Mouse (Mus musculus) embryonic facial prominence, embryonic 11.5 days (tissue): ENCODE data around the gene Gdpd1. TPM values are rescaled to one million over a fixed set of nuclear protein-coding genes. Genes with fewer than 3 reads are reported as not detected.

Experiments used
- ATAC-seq: fragments of 200-750 bp; cut with Nextera tagmentation; replicated peaks from 2 replicates; pipeline ENCODE4 v1.8.0; 2017; ENCODE audit warnings: low read depth; ENCODE audit not compliant: insufficient number of reproducible peaks, low FRiP score, low TSS enrichment
- DNase-seq: peaks from one replicate; pipeline ENCODE4 v3.0.0-alpha.2; 2015; ENCODE audit warnings: low spot score
- H3K27ac ChIP-seq: fragments of 300-500 bp; sonication (generic); replicated peaks from 2 replicates; pipeline ENCODE4 v1.5.1; 2014; ENCODE audit warnings: mild to moderate bottlenecking, low read depth, low read length, control low read depth
- H3K27me3 ChIP-seq: fragments of 300-500 bp; sonication (generic); 2 replicates; pipeline ENCODE4 v1.6.1; 2014; ENCODE audit warnings: mild to moderate bottlenecking, low read length, moderate library complexity, mixed read lengths; ENCODE audit not compliant: control insufficient read depth, insufficient read depth
- H3K36me3 ChIP-seq: fragments of 300-500 bp; sonication (generic); replicated peaks from 2 replicates; pipeline ENCODE4 v1.6.1; 2014; ENCODE audit warnings: low read depth, mild to moderate bottlenecking, low read length, moderate library complexity, mixed read lengths; ENCODE audit not compliant: control insufficient read depth, insufficient read depth
- H3K4me1 ChIP-seq: fragments of 300-500 bp; sonication (generic); 2 replicates; pipeline ENCODE4 v1.6.1; 2014; ENCODE audit warnings: low read length, mixed read lengths; ENCODE audit not compliant: control insufficient read depth, insufficient read depth
- H3K4me2 ChIP-seq: fragments of 300-500 bp; sonication (generic); 2 replicates; pipeline ENCODE4 v1.6.1; 2014; ENCODE audit warnings: low read depth, mild to moderate bottlenecking, control low read depth, low read length, moderate library complexity
- H3K4me3 ChIP-seq: fragments of 300-500 bp; sonication (generic); 2 replicates; pipeline ENCODE4 v1.5.1; 2014; ENCODE audit warnings: low read depth, low read length, control low read depth
- H3K9ac ChIP-seq: fragments of 300-500 bp; sonication (generic); replicated peaks from 2 replicates; pipeline ENCODE4 v1.6.1; 2014; ENCODE audit warnings: mild to moderate bottlenecking, control low read depth, low read length
- H3K9me3 ChIP-seq: fragments of 300-500 bp; sonication (generic); replicated peaks from 2 replicates; pipeline ENCODE4 v1.6.1; 2016; ENCODE audit warnings: mild to moderate bottlenecking, low read length, inconsistent platforms, mixed read lengths; ENCODE audit not compliant: control insufficient read depth
- WGBS: fragments of 180-500 bp; shearing (Covaris S2); extraction: QIAGEN DNeasy Blood & Tissue Kit; methylation state at CpG from one replicate; pipeline ENCODE4 v1.1.7; 2014; 5-methylcytosine and 5-hydroxymethylcytosine counted together
- microRNA counts: library from miRNA; unstranded; fragments of <30 nt; microRNA quantifications from one replicate; lab custom pipeline; 2016
- microRNA-seq: library from miRNA; unstranded; fragments of <30 nt; microRNA quantifications from one replicate; pipeline ENCODE4, GENCODE M21; 2016; ENCODE audit warnings: borderline number of aligned reads
- polyA plus RNA-seq: library from polyadenylated mRNA; unstranded; fragments of >200 nt; fragmentation: Nextera tagmentation; extraction: Ambion mirVana; gene quantifications from 2 replicates; pipeline ENCODE4 v1.2.1, GENCODE M21; 2014

The Gdpd1 gene
- polyA plus RNA-seq, 1 experiment from 2014 or later, result 50.4 TPM

- WGBS, result 0% methylated on average over 84 of the region's 96 CpGs
- Histone ChIP-seq H3K27me3 (no peaks in the 10 kb centered on the region), H3K4me2 (peak within 1 kb of the TSS; percentile 89), H3K36me3 (no peaks in the 10 kb centered on the region), H3K4me3 (peak within 1 kb of the TSS; percentile 96), H3K9me3 (no peaks in the 10 kb centered on the region), H3K27ac (peak within 1 kb of the TSS; percentile 83), H3K9ac (peak within 1 kb of the TSS; percentile 77), H3K4me1 (peaks cover 7% of the 10 kb centered on the region)
- peak; percentile 100 for ATAC-seq
- DNase-seq, result peak; percentile 97
Measured at GRCm38 (mm10) chr11:86993041-86994037, 80.5 kb downstream of the Gdpd1 start, which contains the start of gene Ypel2. TSS of gene Ypel2 (minus strand) at chr11:86993707.

DNA sequence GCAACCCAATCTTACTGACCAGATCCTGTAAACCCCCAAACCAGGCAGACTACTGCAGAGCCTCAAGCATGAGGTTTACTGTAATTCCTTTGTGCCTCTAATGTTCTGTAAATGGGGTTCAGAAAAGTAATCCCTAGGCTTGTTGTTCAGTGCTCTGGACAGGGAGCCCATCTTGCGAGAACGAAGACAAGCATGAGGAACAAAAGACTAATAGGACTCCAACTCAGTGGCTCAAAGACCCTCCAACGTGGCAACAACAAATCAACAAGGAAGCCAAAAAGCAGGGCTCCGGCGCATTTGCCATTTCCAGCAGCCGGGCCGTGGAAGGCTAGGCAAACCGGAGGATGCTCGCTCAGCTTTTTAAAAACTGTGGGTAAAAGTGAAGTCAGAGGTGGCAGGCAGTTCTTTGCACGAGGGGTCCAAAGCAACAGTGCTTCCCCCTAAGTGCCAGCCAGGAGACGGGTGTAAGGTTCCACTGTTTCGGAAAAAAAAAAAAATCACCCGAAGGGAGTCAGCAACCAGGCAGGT lies 81.3 kb downstream of the Gdpd1 start:
- ATAC-seq (no peak), DNase-seq (peak; percentile 15)
- peak overlapping the region; percentile 96 for H3K4me3 ChIP-seq
- 0 out of 2 replicates have a peak overlapping the region, but pooled peaks have one; percentile 83 for H3K27ac ChIP-seq
- no peaks in the 10 kb centered on the region for H3K36me3 ChIP-seq
- H3K27me3 ChIP-seq, result no peaks in the 10 kb centered on the region
- H3K9ac ChIP-seq, result peak overlapping the region; percentile 77
- H3K4me1 ChIP-seq, result peaks cover 7% of the 10 kb centered on the region
- no peaks in the 10 kb centered on the region for H3K9me3 ChIP-seq
- peak overlapping the region; percentile 89 for H3K4me2 ChIP-seq
- 1% methylated on average over 13 of the region's 13 CpGs for WGBS

GRCm38 (mm10) chr11:86991241-86991640 lies 82.6 kb downstream of the Gdpd1 start:
- DNase-seq (no peak), ATAC-seq (no peak)
- WGBS, result 80% methylated on average over 4 of the region's 4 CpGs
- H3K27ac ChIP-seq, result no peak overlapping the region
- no peak overlapping the region for H3K9ac ChIP-seq
- H3K4me2 ChIP-seq, result no peak overlapping the region
- no peaks in the 10 kb centered on the region for H3K27me3 ChIP-seq
- H3K4me3 ChIP-seq, result no peak overlapping the region
- H3K9me3 ChIP-seq, result no peaks in the 10 kb centered on the region
- peaks cover 7% of the 10 kb centered on the region for H3K4me1 ChIP-seq
- no peaks in the 10 kb centered on the region for H3K36me3 ChIP-seq

GRCm38 (mm10) chr11:86990309-86990708 lies 83.6 kb downstream of the Gdpd1 start:
- Histone ChIP-seq H3K9me3 (no peaks in the 10 kb centered on the region), H3K4me2 (no peak overlapping the region), H3K36me3 (no peaks in the 10 kb centered on the region), H3K27ac (no peak overlapping the region), H3K4me1 (peaks cover 7% of the 10 kb centered on the region), H3K4me3 (no peak overlapping the region), H3K9ac (no peak overlapping the region), H3K27me3 (no peaks in the 10 kb centered on the region)
- DNase-seq (peak; percentile 38), ATAC-seq (no peak)
- 33% methylated on average over 3 of the region's 3 CpGs for WGBS

DNA sequence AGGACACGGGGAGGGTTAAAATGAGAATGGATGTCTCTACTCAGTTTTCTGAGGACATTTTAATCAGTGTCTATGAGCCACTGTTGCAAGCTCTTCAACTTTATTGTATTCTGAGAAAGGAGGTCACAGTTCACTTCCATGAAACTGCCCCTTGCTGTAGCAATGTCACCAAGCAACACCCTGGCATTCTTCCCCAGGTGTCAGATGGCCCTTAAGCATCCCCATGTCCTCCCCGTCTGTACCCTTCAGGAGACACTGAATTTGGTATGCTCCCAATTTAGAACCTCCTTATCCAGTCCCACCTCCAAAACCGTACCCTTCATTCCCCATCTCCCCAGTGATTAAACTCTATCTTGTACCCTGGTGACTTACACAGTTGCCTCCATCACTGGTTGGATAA lies 88.9 kb downstream of the Gdpd1 start:
- no peak for ATAC-seq
- no peak overlapping the region for H3K4me2 ChIP-seq
- no peaks in the 10 kb centered on the region for H3K36me3 ChIP-seq
- DNase-seq, result no peak
- H3K27me3 ChIP-seq, result no peaks in the 10 kb centered on the region
- H3K4me3 ChIP-seq, result no peak overlapping the region
- 75% methylated on average over 3 of the region's 3 CpGs for WGBS
- no peak overlapping the region for H3K9ac ChIP-seq
- H3K27ac ChIP-seq, result no peak overlapping the region
- no peaks in the 10 kb centered on the region for H3K4me1 ChIP-seq
- H3K9me3 ChIP-seq, result no peaks in the 10 kb centered on the region

MicroRNAs within 50 kb of the gene (microRNA counts, 519-probe panel; counts per million panel counts)
- microRNA mmu-miR-301a (lab: Ali Mortazavi, UCI), result 5,101 counts per million, percentile 88 among the panel's probes with 10 or more counts

Small RNAs within 50 kb of the gene (microRNA-seq; reads per million reads assigned to microRNA genes)
- gene Mir301, result 2,814 reads per million, percentile 81 among the genes with 10 or more reads in this experiment

Other genes with a start within 250 kb of the Gdpd1 start
- 6.2 and 7.6 TPM in 2 replicates for gene Ypel2, start 80.4 kb downstream of the Gdpd1 start, polyA plus RNA-seq
- gene Smg8, start 12.7 kb upstream of the Gdpd1 start, polyA plus RNA-seq, result 30.8 and 36.5 TPM in 2 replicates
- gene Prr11, start 34.6 kb upstream of the Gdpd1 start, polyA plus RNA-seq, result 17.7 and 20.1 TPM in 2 replicates
- gene Ska2, start 35.2 kb upstream of the Gdpd1 start, polyA plus RNA-seq, result 121 and 134 TPM in 2 replicates
- gene Trim37, start 53.0 kb upstream of the Gdpd1 start, polyA plus RNA-seq, result 45.2 and 47.7 TPM in 2 replicates